Mouse (Mus musculus): ENCODE data around the gene Stam2. TPM values are rescaled to one million over a fixed set of nuclear protein-coding genes. Genes with fewer than 3 reads are reported as not detected.

The Stam2 gene
- 24.0 TPM for polyA plus RNA-seq (2015; fragmentation: Illumina TruSeq; extraction: RNeasy Lipid Tissue Mini Kit (QIAGEN cat#74804); ENCODE audit: insufficient read depth, low replicate concordance)

DNA sequence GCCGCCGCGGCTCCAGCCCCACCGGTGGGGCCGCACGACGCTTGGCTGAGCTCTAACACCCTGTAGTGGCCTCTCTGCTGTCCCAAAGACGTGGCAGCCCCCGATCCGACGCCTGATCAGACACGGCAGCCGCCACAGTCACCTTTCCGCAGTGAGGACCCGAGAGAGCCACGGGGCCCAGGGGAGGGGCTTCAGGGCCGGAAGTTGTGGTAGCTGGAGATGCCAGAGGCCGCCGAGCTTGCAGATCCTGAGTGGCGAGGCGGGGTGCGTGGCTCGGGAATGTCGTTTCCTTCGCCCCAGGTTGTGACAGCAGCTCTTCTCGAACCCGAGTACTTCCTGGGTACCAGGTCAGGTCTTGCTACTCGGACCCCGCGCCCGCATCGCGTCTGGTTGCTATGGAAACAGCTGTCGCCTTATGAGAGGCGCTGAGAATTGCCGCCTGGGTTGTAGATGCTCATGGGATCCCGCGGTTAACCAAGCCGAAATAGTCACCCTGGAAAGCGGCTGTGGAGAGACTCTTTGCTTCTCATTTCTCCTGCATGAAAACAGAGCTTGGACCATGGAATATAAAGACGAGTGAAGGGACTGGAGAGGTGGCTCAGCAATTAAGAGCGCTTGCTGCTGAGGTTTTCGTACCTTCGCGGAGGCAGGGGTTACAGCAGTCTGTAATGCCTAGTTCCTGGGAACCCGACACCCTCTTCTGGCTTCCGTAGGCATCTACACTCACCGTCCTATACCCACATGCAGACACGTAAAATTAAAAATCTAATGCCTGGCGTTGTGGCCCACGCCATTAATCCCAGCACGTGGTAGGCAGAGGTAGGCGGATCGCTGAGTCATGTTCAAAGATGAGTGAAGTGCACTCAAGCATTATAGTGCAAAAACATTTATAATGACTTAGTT is at the start of gene Stam2:
Stam2 (minus strand) TSS at position 26 of the 903 bp plus-strand sequence.

GRCm38 (mm10) chr2:52676023-52676912 is 65.8 kb downstream of the Stam2 start, which contains the start of gene Cacnb4:
Cacnb4 (minus strand) TSS chr2:52676831.

Other genes with a start within 250 kb of the Stam2 start
- 1.5 TPM for gene Cacnb4, start 65.5 kb downstream of the Stam2 start, polyA plus RNA-seq (2015; fragmentation: Illumina TruSeq; extraction: RNeasy Lipid Tissue Mini Kit (QIAGEN cat#74804); ENCODE audit: insufficient read depth, low replicate concordance)
- gene Fmnl2, start 115.6 kb upstream of the Stam2 start, polyA plus RNA-seq (2015; fragmentation: Illumina TruSeq; extraction: RNeasy Lipid Tissue Mini Kit (QIAGEN cat#74804); ENCODE audit: insufficient read depth, low replicate concordance) = 25.6 TPM